Mouse (Mus musculus) ES-CJ7 (cell line): ENCODE data around the gene Vmn2r24.
"Not testable (repeated sequence)": the region's sequence is repeated elsewhere in the genome, so short reads cannot be mapped to it uniquely, and the experiment has no call there.

Source experiments
- DNase-seq: peaks from one replicate; pipeline ENCODE4 v3.0.0; 2011; ENCODE audit warnings: low read depth, low spot score

Vmn2r24 gene

GRCm38 (mm10) chr6:123778579-123778978 lies at the start of gene Vmn2r24:
Gene Vmn2r24 (plus strand): TSS chr6:123778879.
- no peak for DNase-seq

GRCm38 (mm10) chr6:123770031-123770430 lies 8.6 kb upstream of the Vmn2r24 start:
- DNase-seq: no peak

- peak; percentile 35 for DNase-seq
These were observed 6.2 kb downstream of the Vmn2r24 start for GRCm38 (mm10) chr6:123784857-123785256.

- peak; percentile 63 for DNase-seq
These were observed 15.1 kb downstream of the Vmn2r24 start for GRCm38 (mm10) chr6:123793746-123794145.

GRCm38 (mm10) chr6:123810291-123810690 lies 31.6 kb downstream of the Vmn2r24 start:
- peak; percentile 21 for DNase-seq

- DNase-seq: no peak
These were observed 41.3 kb downstream of the Vmn2r24 start for GRCm38 (mm10) chr6:123819951-123820350.

GRCm38 (mm10) chr6:123853363-123853762 lies 74.7 kb downstream of the Vmn2r24 start, which contains the start of gene Vmn2r25:
Gene Vmn2r25 (minus strand): TSS chr6:123853463.
- DNase-seq: not testable (repeated sequence)
